Mouse (Mus musculus): ENCODE results near the gene 4933417A18Rik. TPM values are rescaled to one million over a fixed set of nuclear protein-coding genes. Genes with fewer than 3 reads are reported as not detected.
"Not testable (repeated sequence)": the region's sequence is repeated elsewhere in the genome, so short reads cannot be mapped to it uniquely, and the experiment has no call there.

4933417A18Rik gene
- polyA plus RNA-seq, 1 experiment from 2014 or later = not detected

DNA sequence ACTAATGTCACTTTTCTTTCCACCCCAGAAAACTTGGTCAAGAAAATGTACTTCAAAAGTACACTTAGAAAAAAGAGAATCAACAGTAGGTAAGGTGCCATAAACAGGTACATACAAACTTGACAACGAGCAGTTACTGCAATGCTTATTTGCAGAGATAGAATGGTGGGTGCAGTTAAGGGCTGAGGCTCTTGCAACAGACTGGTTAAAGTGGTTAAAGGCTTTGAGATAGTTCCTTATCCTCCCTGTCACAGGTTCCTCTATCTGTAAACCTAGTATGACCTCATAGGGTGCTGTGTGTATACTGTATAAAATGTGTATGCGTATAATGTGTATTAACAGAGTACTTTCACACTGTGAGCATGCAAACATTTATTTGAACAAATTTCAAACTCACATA, 27.2 kb downstream of the 4933417A18Rik start:
- H3K27me3 ChIP-seq (replicated peaks); H3K36me3 ChIP-seq; H3K27ac ChIP-seq (replicated peaks); H3K4me2 ChIP-seq; H3K4me1 ChIP-seq; ATAC-seq (ENCODE audit: extremely low read depth, insufficient number of reproducible peaks, low FRiP score, low TSS enrichment); H3K9me3 ChIP-seq; H3K4me3 ChIP-seq; H3K9ac ChIP-seq: not testable (repeated sequence)
- 87% methylated on average over 2 of the region's 2 CpGs for WGBS

DNA sequence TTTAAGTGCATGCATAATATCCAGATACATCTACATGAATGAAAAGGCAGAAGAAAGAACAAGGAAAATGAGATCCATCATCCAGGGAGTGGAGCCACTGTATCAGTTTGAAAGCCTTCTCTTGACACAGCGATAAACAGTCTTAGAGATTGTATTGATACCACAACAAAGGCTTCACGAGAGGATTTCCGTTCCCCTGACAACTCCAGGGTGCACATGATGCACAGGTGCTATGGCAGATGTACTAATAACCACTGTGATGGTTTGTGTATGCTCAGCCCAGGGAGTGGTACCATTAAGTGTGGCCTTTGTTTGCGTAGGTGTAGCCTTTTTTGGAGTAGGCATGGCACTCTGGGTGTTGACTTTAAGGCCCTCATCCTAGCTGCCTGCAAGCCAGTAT, 32.7 kb downstream of the 4933417A18Rik start:
- Histone ChIP-seq H3K27ac (replicated peaks) (no peak overlapping the region), H3K4me2 (no peak overlapping the region), H3K27me3 (replicated peaks) (no peaks in the 10 kb centered on the region), H3K36me3 (no peaks in the 10 kb centered on the region), H3K9me3 (no peaks in the 10 kb centered on the region), H3K4me3 (no peak overlapping the region), H3K9ac (no peak overlapping the region), H3K4me1 (no peaks in the 10 kb centered on the region)
- no peak for ATAC-seq (ENCODE audit: extremely low read depth, insufficient number of reproducible peaks, low FRiP score, low TSS enrichment)
- 76% methylated on average over 4 of the region's 4 CpGs for WGBS

DNA sequence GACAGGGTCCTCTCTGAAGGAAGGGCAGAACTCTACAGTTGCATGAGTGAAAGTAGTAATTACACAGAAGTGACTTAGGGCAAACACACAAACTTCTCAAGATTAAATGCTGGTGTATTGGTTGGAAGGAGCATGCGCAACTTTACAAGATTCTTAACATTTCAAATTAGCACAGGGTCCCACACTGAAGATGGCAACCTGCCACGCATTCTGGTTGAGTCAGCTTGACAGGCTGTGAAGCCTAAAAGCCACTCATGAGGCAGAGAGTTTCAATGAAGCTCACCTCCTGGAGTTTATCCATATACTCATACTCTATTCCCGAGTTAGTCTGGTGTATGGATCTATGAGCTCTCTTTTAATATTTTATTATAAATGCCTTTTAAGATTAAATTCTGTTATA, 33.9 kb downstream of the 4933417A18Rik start:
- H3K4me1 ChIP-seq; ATAC-seq (ENCODE audit: extremely low read depth, insufficient number of reproducible peaks, low FRiP score, low TSS enrichment); H3K9me3 ChIP-seq; H3K4me3 ChIP-seq; H3K4me2 ChIP-seq; H3K36me3 ChIP-seq; H3K27ac ChIP-seq (replicated peaks); H3K27me3 ChIP-seq (replicated peaks); H3K9ac ChIP-seq: not testable (repeated sequence)
- WGBS = 81% methylated on average over 3 of the region's 3 CpGs

DNA sequence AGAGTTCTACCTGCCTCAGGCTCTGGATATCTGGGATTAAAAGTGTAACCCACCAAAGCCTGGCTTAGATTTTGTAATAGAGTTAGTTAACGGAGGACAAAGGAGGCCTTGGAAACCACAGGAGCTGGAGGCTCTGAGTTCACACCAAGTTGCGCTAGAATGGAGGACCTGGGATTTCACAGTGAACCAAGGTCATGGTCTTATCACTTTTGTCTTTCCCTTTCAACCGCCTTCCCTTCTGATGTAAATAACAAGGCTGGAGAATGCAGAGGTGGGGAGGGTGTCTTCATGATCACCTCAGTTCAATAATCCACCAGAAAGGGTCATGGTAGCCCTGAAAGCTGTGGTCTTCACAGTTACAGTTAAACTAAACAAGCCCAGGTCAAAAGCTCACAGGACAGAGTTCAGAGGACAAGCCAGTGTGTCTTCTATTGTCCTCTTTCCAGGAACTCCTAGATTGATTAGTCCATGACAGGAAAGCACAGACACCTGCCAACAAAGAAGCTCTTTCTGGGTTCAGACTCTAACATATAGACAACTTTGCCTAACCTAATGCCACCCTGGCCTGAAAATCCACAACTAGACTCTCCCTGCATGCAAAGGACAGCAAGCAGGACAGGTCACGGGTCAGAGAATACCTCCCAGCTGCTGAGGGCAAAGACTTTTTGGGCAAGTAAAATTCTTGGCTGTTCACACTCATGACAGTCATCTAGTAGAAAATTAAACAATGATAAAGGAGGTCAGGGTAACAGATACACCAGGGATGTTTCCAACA, 37.0 kb downstream of the 4933417A18Rik start:
- Histone ChIP-seq H3K9me3 (no peaks in the 10 kb centered on the region), H3K27ac (replicated peaks) (no peak overlapping the region), H3K9ac (no peak overlapping the region), H3K4me1 (peaks cover 8% of the 10 kb centered on the region), H3K4me2 (no peak overlapping the region), H3K4me3 (no peak overlapping the region), H3K36me3 (no peaks in the 10 kb centered on the region), H3K27me3 (replicated peaks) (peaks cover 25% of the 10 kb centered on the region)
- WGBS = 70% methylated on average over 4 of the region's 4 CpGs
- ATAC-seq (ENCODE audit: extremely low read depth, insufficient number of reproducible peaks, low FRiP score, low TSS enrichment) = no peak

DNA sequence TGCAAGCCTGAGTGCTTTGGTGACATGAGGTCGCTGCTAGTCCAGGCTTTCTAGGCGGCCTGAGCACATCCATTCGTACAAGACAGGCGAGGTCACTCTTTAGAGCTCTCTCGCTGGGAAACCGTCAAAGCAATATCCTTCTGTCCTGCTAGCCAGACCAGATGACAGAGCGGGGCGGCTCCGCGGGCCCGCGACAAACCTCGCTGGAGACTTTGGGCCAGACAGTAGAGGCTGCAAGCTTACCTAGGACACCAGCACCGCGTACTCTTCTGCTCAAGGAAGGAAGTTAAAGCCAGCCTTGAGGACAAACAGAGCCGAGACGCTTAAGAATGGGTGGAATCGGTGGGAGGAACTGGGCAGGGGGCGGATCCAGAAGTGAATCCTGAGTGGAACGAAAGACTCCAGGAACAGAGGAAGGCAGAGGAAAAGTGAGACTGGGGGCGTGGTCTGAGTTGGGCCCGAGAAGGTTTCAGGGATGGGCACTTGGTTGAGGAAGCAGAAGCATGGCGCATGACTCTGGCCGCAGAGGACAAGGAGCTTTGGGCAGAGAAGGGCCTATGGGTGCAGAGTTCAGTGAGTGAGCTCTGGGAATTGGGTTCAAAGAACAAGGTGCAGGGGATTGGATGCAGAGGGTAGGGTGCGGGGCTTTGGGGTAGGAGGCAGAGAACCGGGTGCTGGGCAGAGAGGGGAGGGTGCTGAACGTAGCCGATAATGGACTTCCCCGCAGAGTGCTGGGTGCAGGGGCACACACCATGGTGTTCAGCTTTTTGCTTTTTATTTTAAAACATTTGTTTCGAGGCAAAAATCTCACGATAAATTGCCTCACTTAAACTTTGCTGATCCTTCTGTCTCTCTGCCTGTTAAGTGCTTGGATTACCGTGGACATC, 39.5 kb downstream of the 4933417A18Rik start, which contains the start of gene Eci3:
TSS of gene Eci3 (minus strand) at position 300 of the 887 bp plus-strand sequence.
- no peak for ATAC-seq (ENCODE audit: extremely low read depth, insufficient number of reproducible peaks, low FRiP score, low TSS enrichment)
- WGBS = 2% methylated on average over 32 of the region's 32 CpGs
- H3K9me3 ChIP-seq = no peaks in the 10 kb centered on the region
- H3K4me1 ChIP-seq = peaks cover 8% of the 10 kb centered on the region
- H3K27me3 ChIP-seq (replicated peaks) = peaks cover 28% of the 10 kb centered on the region
- H3K4me2 ChIP-seq = peak within 1 kb of the TSS; percentile 93
- peak within 1 kb of the TSS; percentile 78 for H3K9ac ChIP-seq
- no peak within 1 kb of the TSS for H3K27ac ChIP-seq (replicated peaks)
- H3K4me3 ChIP-seq = peak within 1 kb of the TSS; percentile 61
- H3K36me3 ChIP-seq = no peaks in the 10 kb centered on the region

DNA sequence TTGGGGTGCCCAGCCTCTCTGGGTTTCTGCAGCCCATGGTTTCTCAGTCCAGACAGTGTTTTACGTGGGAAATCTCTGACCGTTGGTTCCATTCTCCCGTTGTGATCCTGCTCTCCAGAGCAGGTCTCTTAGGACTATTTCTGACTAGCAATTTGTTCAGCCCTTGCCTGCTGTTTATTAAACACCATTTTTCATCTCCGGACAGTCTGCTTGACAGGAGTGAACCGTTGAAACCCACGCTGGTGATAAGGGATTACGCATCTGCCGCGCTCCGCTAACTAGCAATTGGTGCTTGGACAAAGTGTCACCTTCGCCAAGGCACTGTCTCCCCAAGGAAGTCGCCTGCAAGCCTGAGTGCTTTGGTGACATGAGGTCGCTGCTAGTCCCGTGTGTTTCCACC, 40.2 kb downstream of the 4933417A18Rik start:
- peaks cover 8% of the 10 kb centered on the region for H3K4me1 ChIP-seq
- no peak overlapping the region for H3K27ac ChIP-seq (replicated peaks)
- H3K9ac ChIP-seq = peak overlapping the region; percentile 65
- no peaks in the 10 kb centered on the region for H3K36me3 ChIP-seq
- H3K4me2 ChIP-seq = peak overlapping the region; percentile 93
- peak overlapping the region; percentile 61 for H3K4me3 ChIP-seq
- WGBS = 7% methylated on average over 14 of the region's 14 CpGs
- H3K27me3 ChIP-seq (replicated peaks) = peaks cover 28% of the 10 kb centered on the region
- no peaks in the 10 kb centered on the region for H3K9me3 ChIP-seq
- ATAC-seq (ENCODE audit: extremely low read depth, insufficient number of reproducible peaks, low FRiP score, low TSS enrichment) = no peak

DNA sequence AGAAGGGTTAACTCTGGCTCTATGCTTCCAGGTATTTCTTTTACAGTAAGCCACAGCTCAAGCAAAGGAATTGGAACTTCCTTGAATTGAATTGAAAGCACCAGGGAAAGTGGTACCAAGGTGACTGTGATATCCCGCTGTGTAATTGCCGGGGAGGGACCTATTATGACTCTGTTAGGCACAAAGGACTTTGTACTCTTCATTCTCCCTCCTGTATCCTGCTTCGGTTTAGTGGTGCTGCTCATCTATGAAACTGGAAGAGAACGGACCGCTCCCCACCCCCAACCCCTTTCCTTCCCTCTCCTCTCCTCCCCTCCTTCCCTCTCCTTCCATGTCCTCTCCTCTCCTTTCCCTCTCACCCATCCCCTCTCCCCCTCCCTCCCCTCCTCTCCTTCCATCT, 40.7 kb downstream of the 4933417A18Rik start:
- 18% methylated on average over 5 of the region's 5 CpGs for WGBS
- Histone ChIP-seq H3K4me2 (peak overlapping the region; percentile 93), H3K4me1 (peaks cover 8% of the 10 kb centered on the region), H3K9ac (no peak overlapping the region), H3K9me3 (no peaks in the 10 kb centered on the region), H3K27ac (replicated peaks) (no peak overlapping the region), H3K4me3 (peak overlapping the region; percentile 61), H3K36me3 (no peaks in the 10 kb centered on the region), H3K27me3 (replicated peaks) (peaks cover 28% of the 10 kb centered on the region)
- no peak for ATAC-seq (ENCODE audit: extremely low read depth, insufficient number of reproducible peaks, low FRiP score, low TSS enrichment)

DNA sequence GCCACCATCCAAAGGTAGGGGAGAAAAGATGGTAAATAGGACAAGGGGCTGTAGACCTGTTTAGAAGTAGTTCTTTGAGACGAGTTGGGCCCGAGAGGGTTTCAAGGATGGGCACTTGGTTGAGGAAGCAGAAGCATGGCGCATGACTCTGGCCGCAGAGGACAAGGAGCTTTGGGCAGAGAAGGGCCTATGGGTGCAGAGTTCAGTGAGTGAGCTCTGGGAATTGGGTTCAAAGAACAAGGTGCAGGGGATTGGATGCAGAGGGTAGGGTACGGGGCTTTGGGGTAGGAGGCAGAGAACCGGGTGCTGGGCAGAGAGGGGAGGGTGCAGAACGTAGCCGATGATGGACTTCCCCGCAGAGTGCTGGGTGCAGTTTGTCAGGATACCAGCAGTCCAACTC, 41.4 kb downstream of the 4933417A18Rik start:
- not testable (repeated sequence) for H3K27ac ChIP-seq (replicated peaks); H3K9ac ChIP-seq; ATAC-seq (ENCODE audit: extremely low read depth, insufficient number of reproducible peaks, low FRiP score, low TSS enrichment); H3K36me3 ChIP-seq; H3K4me2 ChIP-seq; H3K4me1 ChIP-seq; H3K4me3 ChIP-seq; H3K9me3 ChIP-seq
- WGBS = 71% methylated on average over 9 of the region's 9 CpGs
- peaks cover 28% of the 10 kb centered on the region for H3K27me3 ChIP-seq (replicated peaks)

DNA sequence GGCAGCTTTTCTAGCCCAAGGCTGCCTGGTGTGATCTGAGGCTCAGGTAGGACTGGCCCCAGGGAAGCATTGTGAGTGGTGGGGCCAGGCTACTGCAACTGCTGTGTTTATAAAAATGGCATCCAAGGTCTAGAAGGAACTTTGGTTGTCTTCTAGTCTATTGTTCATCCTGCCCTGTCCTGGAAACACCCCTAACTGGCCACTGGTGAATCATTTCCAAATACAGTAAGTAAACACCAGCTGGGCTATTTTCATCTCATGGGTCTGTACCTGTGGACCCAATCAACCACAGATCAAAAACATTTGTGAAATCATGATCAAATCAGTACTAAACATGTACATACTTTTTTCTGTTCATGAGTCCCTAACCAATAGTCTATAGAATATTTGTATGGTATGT, 48.2 kb downstream of the 4933417A18Rik start:
- not testable (repeated sequence) for H3K4me2 ChIP-seq; ATAC-seq (ENCODE audit: extremely low read depth, insufficient number of reproducible peaks, low FRiP score, low TSS enrichment); H3K4me1 ChIP-seq; H3K4me3 ChIP-seq; H3K9ac ChIP-seq; H3K27ac ChIP-seq (replicated peaks); H3K27me3 ChIP-seq (replicated peaks); H3K9me3 ChIP-seq
- peaks cover 16% of the 10 kb centered on the region for H3K36me3 ChIP-seq

DNA sequence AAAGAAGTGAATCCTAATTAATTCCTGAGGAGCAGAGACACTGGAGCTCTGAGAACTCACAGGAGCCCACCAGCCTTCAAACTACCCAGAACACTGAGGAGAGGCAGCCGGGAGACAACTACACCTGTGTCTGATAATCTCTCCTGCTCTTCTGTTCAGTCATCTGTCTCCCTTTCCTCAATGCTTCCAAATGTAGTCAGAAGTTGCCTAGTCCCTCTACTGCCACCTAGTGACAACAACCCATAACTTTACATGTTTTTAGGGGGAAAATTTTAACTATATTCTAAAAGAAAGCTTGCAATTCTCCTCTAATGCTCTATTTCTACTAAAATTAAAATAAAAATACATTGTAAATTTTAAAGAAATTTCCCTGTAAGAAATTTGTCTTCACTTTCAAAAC, 48.9 kb downstream of the 4933417A18Rik start:
- Histone ChIP-seq H3K4me3 (no peak overlapping the region), H3K27ac (replicated peaks) (no peak overlapping the region), H3K9me3 (no peaks in the 10 kb centered on the region), H3K36me3 (peaks cover 23% of the 10 kb centered on the region), H3K9ac (no peak overlapping the region), H3K27me3 (replicated peaks) (no peaks in the 10 kb centered on the region; the same call in 1 of the 2 replicates), H3K4me2 (no peak overlapping the region), H3K4me1 (no peaks in the 10 kb centered on the region)
- no peak for ATAC-seq (ENCODE audit: extremely low read depth, insufficient number of reproducible peaks, low FRiP score, low TSS enrichment)
- WGBS = 28% methylated on average over 1 of the region's 1 CpGs

DNA sequence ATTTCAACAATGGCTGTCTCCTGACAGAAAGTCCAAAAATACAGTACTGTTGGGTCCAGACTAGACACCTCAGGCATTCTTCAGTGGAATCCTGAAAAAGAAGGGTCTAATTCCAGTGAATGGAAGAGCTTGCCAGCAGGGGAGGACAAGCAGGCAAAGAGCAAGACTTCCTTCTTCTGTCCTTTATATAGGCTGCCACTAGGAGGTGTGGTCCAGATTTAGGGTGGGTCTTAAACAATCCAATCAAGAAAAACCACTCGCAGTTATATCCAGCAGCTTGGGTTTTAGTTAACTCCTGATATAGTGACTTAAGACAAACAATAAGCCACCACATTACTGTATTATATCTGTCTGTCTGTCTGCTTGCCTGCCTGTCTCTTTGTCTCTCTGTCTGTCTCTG, 49.6 kb downstream of the 4933417A18Rik start:
- WGBS = 35% methylated on average over 1 of the region's 1 CpGs

More for the DNA sequence above, 49.6 kb downstream of the 4933417A18Rik start:
- no peak overlapping the region for H3K27ac ChIP-seq (replicated peaks)
- H3K4me3 ChIP-seq = no peak overlapping the region
- H3K36me3 ChIP-seq = peaks cover 29% of the 10 kb centered on the region
- no peaks in the 10 kb centered on the region for H3K4me1 ChIP-seq
- no peaks in the 10 kb centered on the region for H3K9me3 ChIP-seq
- H3K9ac ChIP-seq = no peak overlapping the region
- ATAC-seq (ENCODE audit: extremely low read depth, insufficient number of reproducible peaks, low FRiP score, low TSS enrichment) = no peak
- no peak overlapping the region for H3K4me2 ChIP-seq
- H3K27me3 ChIP-seq (replicated peaks) = no peaks in the 10 kb centered on the region; the same call in 1 of the 2 replicates

Measured in heart, embryonic 13.5 days (tissue).